Mouse (Mus musculus): ENCODE data around the gene Gm14305. TPM values are rescaled to one million over a fixed set of nuclear protein-coding genes. Genes with fewer than 3 reads are reported as not detected.
"Not testable (repeated sequence)": the region's sequence is repeated elsewhere in the genome, so short reads cannot be mapped to it uniquely, and the experiment has no call there.

The Gm14305 gene
- polyA plus RNA-seq (2015; fragmentation: Nextera tagmentation; extraction: Ambion mirVana): 32.4 and 39.1 TPM in 2 replicates

- H3K27me3 ChIP-seq; H3K27ac ChIP-seq (replicated peaks); ATAC-seq (ENCODE audit: low read depth); H3K9me3 ChIP-seq; H3K4me1 ChIP-seq (replicated peaks); H3K36me3 ChIP-seq: not testable (repeated sequence)
- 0% methylated on average over 3 of the region's 6 CpGs for WGBS
- H3K4me3 ChIP-seq: peak within 1 kb of the TSS; percentile 46
- peak within 1 kb of the TSS; percentile 60 for H3K9ac ChIP-seq
- peak within 1 kb of the TSS; percentile 48 for H3K4me2 ChIP-seq
These were observed at the start of gene Gm14305 for GRCm38 (mm10) chr2:176708051-176708450. Gene Gm14305 (plus strand): TSS chr2:176708328.

DNA sequence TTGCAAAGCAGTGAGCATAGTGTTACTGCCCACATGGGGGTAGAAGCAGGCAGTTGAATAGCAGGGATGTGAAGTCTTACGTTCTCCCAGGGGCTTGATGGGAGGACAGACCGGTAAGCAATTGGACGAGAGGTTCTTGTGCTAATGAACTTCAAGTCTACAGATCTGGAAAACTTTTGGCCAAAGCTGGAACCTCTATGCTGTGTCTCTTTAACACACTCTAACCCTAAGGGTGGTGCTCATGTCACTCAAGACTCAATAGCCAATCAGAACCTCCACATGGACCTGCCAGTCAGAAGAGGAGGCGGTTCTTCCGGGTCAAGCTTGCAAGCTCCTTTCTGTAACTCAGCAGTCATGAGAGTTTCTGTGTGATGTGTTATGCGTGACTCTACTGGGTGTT lies 37.9 kb upstream of the Gm14305 start, which contains the start of gene Zfp973:
Gene Zfp973 (plus strand): TSS at position 301 of the 400 bp plus-strand sequence.
- not testable (repeated sequence) for ATAC-seq (ENCODE audit: low read depth); H3K27ac ChIP-seq (replicated peaks); H3K27me3 ChIP-seq; H3K36me3 ChIP-seq; H3K4me1 ChIP-seq (replicated peaks); H3K4me3 ChIP-seq; H3K9ac ChIP-seq; H3K4me2 ChIP-seq; H3K9me3 ChIP-seq
- no CpG with 5 or more reads among the region's 6 CpGs for WGBS

Other genes starting within 250 kb of the Gm14305 start
- 7.5 and 35.4 TPM in 2 replicates for gene Gm14434, start 221.5 kb upstream of the Gm14305 start, polyA plus RNA-seq (2015; fragmentation: Nextera tagmentation; extraction: Ambion mirVana)
- gene Zfp967, start 187.3 kb upstream of the Gm14305 start, polyA plus RNA-seq (2015; fragmentation: Nextera tagmentation; extraction: Ambion mirVana): not detected in 2 replicates
- 20.6 and 30.9 TPM in 2 replicates for gene Gm14308, start 72.0 kb upstream of the Gm14305 start, polyA plus RNA-seq (2015; fragmentation: Nextera tagmentation; extraction: Ambion mirVana)
- 7.5 and 8.6 TPM in 2 replicates for gene Zfp973, start 37.8 kb upstream of the Gm14305 start, polyA plus RNA-seq (2015; fragmentation: Nextera tagmentation; extraction: Ambion mirVana)
- gene Gm14295, start 90.3 kb downstream of the Gm14305 start, polyA plus RNA-seq (2015; fragmentation: Nextera tagmentation; extraction: Ambion mirVana): 11.1 and 12.4 TPM in 2 replicates
- not detected in 2 replicates for gene Gm14408, start 122.8 kb downstream of the Gm14305 start, polyA plus RNA-seq (2015; fragmentation: Nextera tagmentation; extraction: Ambion mirVana)
- gene Gm14296, start 219.5 kb downstream of the Gm14305 start, polyA plus RNA-seq (2015; fragmentation: Nextera tagmentation; extraction: Ambion mirVana): 8.8 and 9.7 TPM in 2 replicates